ENCODE assay signal across 9 mouse cellular contexts in the genomic region with DNA sequence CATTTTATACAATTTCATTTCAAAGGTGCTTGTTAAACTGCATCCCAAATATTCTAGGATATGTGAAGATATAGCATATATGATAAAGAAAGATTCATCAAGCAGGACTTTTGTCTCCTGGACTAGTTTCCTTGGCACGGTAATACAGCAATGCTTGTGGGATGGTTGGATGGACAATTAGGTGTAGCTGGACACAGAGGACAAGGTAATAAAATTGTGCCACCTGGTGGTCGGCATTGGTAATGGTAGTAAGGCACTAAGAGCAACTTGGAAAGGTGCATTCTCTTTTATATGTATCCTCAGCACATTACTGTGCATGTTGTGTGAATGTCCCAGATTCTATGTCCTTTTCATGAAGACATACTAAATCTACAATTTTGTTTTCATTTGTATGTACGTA. TPM values are rescaled to one million over a fixed set of nuclear protein-coding genes. Genes with fewer than 3 reads are reported as not detected.
DNase-seq lines count a peak whose midpoint lies in the region; ATAC-seq and TF ChIP-seq lines count a peak whose summit lies in the region.
"Had no signal": no experiment of that assay in that cellular context is flagged by ENCODE, and none has a peak within 500 bp of the region (broad histone marks: within the 10 kb centered on the region; RNA-seq: fewer than 3 reads in every experiment).

No protein-coding gene starts in this region.

- DNase-seq in B cell, adult 2 months, result peak; percentile 54 to 58
- DNase-seq in adrenal gland, adult (ENCODE audit: inconsistent age in 2 of 2, low spot score in 1 of 2), result peak; percentile 42 to 87
- peak; percentile 89 for DNase-seq in embryo, embryonic 10 days (ENCODE audit: low spot score)
- peak; percentile 81 for DNase-seq in heart, embryonic 10.5 days (ENCODE audit: low spot score)
- peak; percentile 45 for DNase-seq in large intestine, adult 2 months (ENCODE audit: low read depth, low spot score)
- peak; percentile 47 for DNase-seq in lung, adult 2 months
- peak; percentile 10 to 35 for DNase-seq in thymus, postnatal 36 days

- H3K27ac ChIP-seq in heart, embryonic 10.5 days, result no peak overlapping the region

- TF ChIP-seq CTCF in lung, adult 2 months (IDR thresholded peaks at IDR 0.05; ENCODE audit: insufficient read depth, low read length), result peak; percentile 45; the same call in 1 of the 2 replicates

- H3K4me1 ChIP-seq in heart, embryonic 10.5 days, result no peaks in the 10 kb centered on the region
- H3K4me1 ChIP-seq in lung, adult 2 months (ENCODE audit: control insufficient read depth, insufficient read depth, low read length), result no peaks in the 10 kb centered on the region

- 40% methylated on average over 3 of the region's 3 CpGs for WGBS in heart, embryonic 10.5 days
- 32% methylated on average over 3 of the region's 3 CpGs for WGBS in large intestine, adult 2 months
- WGBS in lung, adult 2 months, result 33% methylated on average over 3 of the region's 3 CpGs

- no peaks in the 10 kb centered on the region for H3K9me3 ChIP-seq in heart, embryonic 10.5 days

- ATAC-seq in neutrophil, adult 5-6 weeks (ENCODE audit: extremely low read depth, insufficient number of reproducible peaks, low FRiP score, poor library complexity, severe bottlenecking), result peak; percentile 83

- H3K4me3 ChIP-seq in heart, embryonic 10.5 days, result no peak overlapping the region
- H3K4me3 ChIP-seq in lung, adult 2 months (replicated peaks; ENCODE audit: extremely low read depth, low read depth, low read length), result no peak overlapping the region

- no peaks in the 10 kb centered on the region for H3K36me3 ChIP-seq in heart, embryonic 10.5 days

- H3K27me3 ChIP-seq in heart, embryonic 10.5 days (ENCODE audit: insufficient read depth, poor library complexity, severe bottlenecking), result no peaks in the 10 kb centered on the region

- TF ChIP-seq POLR2A in lung, adult 2 months (IDR thresholded peaks at IDR 0.05; ENCODE audit: borderline replicate concordance, extremely low read depth, low read depth, low read length), result no peak

RNA-seq across cellular contexts. Expression of a gene that starts 47.9 kb away (rescaled TPM):
- not detected in 2 replicates for polyA plus RNA-seq in heart, embryonic 10.5 days (2016; fragmentation: Nextera tagmentation; extraction: Ambion mirVana)
- 0.41 and 1.1 TPM in 2 replicates for polyA plus RNA-seq in large intestine, adult 2 months (2012; rRNA removed)
- 0.29 and 1.9 TPM in 2 replicates for polyA plus RNA-seq in lung, adult 2 months (2012; rRNA removed)
- 107 and 115 TPM in 2 replicates for total RNA-seq in neutrophil, adult 5-6 weeks (2017)
- polyA plus RNA-seq: testis, adult 2 months had no signal

Comparison
In these comparisons a context has a peak if more than half of its experiments do, and no peak if none do; other contexts are left out.
1. DNase-seq: peak in every context shown above with its lines; median percentile 89 in embryo, embryonic 10 days; 81 in heart, embryonic 10.5 days; 64 in adrenal gland, adult; 56 in B cell, adult 2 months; 47 in lung, adult 2 months; 45 in large intestine, adult 2 months; 22 in thymus, postnatal 36 days.